Mouse (Mus musculus) midbrain, embryonic 16.5 days (tissue): ENCODE data around the gene Dhx29. TPM values are rescaled to one million over a fixed set of nuclear protein-coding genes. Genes with fewer than 3 reads are reported as not detected.

ENCODE experiments used
- ATAC-seq: fragments of 200-750 bp; cut with Nextera tagmentation; 2 replicates; pipeline ENCODE4 v1.8.0; 2017; ENCODE audit warnings: moderate TSS enrichment
- H3K27ac ChIP-seq: fragments of 300-500 bp; sonication (generic); 2 replicates; pipeline ENCODE4 v1.5.1; 2014; ENCODE audit warnings: mild to moderate bottlenecking, low read length, mixed read lengths
- H3K27me3 ChIP-seq: fragments of 300-500 bp; sonication (generic); 2 replicates; pipeline ENCODE4 v1.6.1; 2014; ENCODE audit warnings: low read depth, low read length, mixed read lengths; ENCODE audit not compliant: control insufficient read depth, insufficient read depth
- H3K36me3 ChIP-seq: fragments of 300-500 bp; sonication (generic); 2 replicates; pipeline ENCODE4 v1.6.1; 2014; ENCODE audit warnings: mild to moderate bottlenecking, low read length, moderate library complexity, mixed read lengths; ENCODE audit not compliant: control insufficient read depth, insufficient read depth
- H3K4me1 ChIP-seq: fragments of 300-500 bp; sonication (generic); 2 replicates; pipeline ENCODE4 v1.6.1; 2014; ENCODE audit warnings: mild to moderate bottlenecking, low read length, mixed read lengths; ENCODE audit not compliant: control insufficient read depth, insufficient read depth
- H3K4me2 ChIP-seq: fragments of 300-500 bp; sonication (generic); 2 replicates; pipeline ENCODE4 v1.6.1; 2014; ENCODE audit warnings: mild to moderate bottlenecking, low read length, mixed read lengths
- H3K4me3 ChIP-seq: fragments of 300-500 bp; sonication (generic); 2 replicates; pipeline ENCODE4 v1.5.1; 2014; ENCODE audit warnings: low read depth, mild to moderate bottlenecking, low read length, moderate library complexity, mixed read lengths
- H3K9ac ChIP-seq: fragments of 300-500 bp; sonication (generic); 2 replicates; pipeline ENCODE4 v1.6.1; 2014; ENCODE audit warnings: low read depth, low read length, mixed read lengths
- H3K9me3 ChIP-seq: fragments of 300-500 bp; sonication (generic); replicated peaks from 2 replicates; pipeline ENCODE4 v1.6.1; 2014; ENCODE audit warnings: mild to moderate bottlenecking, low read length, mixed read lengths; ENCODE audit not compliant: control insufficient read depth, poor library complexity, severe bottlenecking
- WGBS: fragments of 180-500 bp; shearing (Covaris S2); extraction: QIAGEN DNeasy Blood & Tissue Kit; methylation state at CpG from one replicate; pipeline ENCODE4 v1.1.7; 2014; 5-methylcytosine and 5-hydroxymethylcytosine counted together
- polyA plus RNA-seq: library from polyadenylated mRNA; unstranded; fragments of >200 nt; fragmentation: Nextera tagmentation; extraction: Ambion mirVana; gene quantifications from 2 replicates; pipeline ENCODE4 v1.2.1, GENCODE M21; 2015

The Dhx29 gene
- polyA plus RNA-seq, 1 experiment from 2014 or later: 30.0 TPM

- Histone ChIP-seq H3K27me3 (no peaks in the 10 kb centered on the region), H3K4me2 (no peak overlapping the region), H3K4me3 (no peak overlapping the region), H3K27ac (no peak overlapping the region), H3K36me3 (peaks cover 29% of the 10 kb centered on the region), H3K9ac (no peak overlapping the region), H3K4me1 (no peaks in the 10 kb centered on the region), H3K9me3 (no peaks in the 10 kb centered on the region)
- ATAC-seq: no peak
- 91% methylated on average over 5 of the region's 5 CpGs for WGBS
Measured at GRCm38 (mm10) chr13:112967267-112967666, 40.0 kb downstream of the Dhx29 start.

DNA sequence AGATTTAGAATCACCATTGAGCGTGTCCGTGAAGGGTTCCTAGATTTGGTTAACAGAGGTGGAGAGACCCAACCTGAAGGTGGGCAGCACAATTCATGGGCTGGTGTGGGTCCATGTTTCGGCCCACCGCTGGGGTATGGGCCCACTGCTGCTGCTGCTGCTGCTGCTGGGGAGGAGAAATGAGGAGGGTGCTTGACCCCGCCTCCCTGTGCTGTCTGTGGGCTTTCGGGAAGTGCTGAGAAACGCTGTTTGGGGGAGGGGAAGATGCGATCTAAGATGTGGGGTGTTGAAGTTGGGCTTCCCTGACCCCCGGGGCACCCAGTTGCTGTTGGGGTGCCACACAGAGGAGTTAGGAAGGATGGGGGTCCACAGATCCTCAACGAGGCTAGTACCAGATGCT lies 49.5 kb downstream of the Dhx29 start:
- Histone ChIP-seq H3K27me3 (peaks cover 4% of the 10 kb centered on the region; the same call in 1 of the 2 replicates), H3K9ac (no peak overlapping the region), H3K27ac (no peak overlapping the region), H3K36me3 (no peaks in the 10 kb centered on the region), H3K4me2 (no peak overlapping the region), H3K9me3 (no peaks in the 10 kb centered on the region), H3K4me1 (no peaks in the 10 kb centered on the region), H3K4me3 (no peak overlapping the region)
- ATAC-seq: no peak
- WGBS: 51% methylated on average over 10 of the region's 10 CpGs

DNA sequence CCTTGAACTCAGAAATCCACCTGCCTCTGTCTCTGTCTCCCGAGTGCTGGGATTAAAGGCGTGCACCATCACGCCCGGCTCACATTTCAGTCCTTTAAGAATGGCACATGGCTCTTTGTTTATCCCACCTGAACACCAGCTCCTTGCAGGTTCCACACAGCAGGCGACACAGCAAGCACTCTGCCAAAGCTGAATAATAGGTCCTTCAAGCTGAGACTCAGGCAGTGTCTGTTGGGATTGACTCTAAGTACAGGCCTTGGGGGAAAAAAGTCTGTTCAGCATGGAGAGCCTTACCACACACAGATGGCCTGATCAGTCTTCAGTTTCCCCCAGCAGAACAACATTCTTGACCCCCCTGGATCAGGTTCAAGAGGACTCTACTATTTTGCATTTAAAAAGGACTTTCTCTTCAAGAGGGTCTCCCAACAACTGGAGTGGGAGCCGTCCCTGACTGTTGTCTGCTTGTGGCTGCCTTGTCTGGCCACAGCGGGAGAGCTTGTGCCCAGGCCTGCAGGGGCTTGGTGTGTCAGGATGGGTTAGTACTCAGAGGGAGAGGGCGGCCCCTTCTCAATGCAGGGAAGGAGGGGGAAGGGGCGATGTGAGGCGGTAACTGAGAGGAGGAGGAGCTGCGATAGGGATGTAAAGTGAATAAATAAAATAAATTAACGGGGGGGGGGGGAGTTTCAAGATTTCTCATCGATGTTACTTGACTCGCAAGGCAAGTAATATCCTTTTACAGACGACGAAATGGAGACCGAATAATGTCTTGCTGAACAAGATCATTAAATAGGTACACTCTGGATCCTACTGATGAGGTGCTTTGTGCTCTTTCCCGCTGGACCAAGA lies 58.6 kb downstream of the Dhx29 start:
- Histone ChIP-seq H3K36me3 (no peaks in the 10 kb centered on the region), H3K4me2 (peak overlapping the region; percentile 98), H3K27me3 (peaks cover 27% of the 10 kb centered on the region), H3K9ac (no peak overlapping the region), H3K9me3 (no peaks in the 10 kb centered on the region), H3K4me3 (no peak overlapping the region), H3K27ac (no peak overlapping the region), H3K4me1 (peaks cover 28% of the 10 kb centered on the region)
- WGBS: 4% methylated on average over 17 of the region's 18 CpGs
- no peak for ATAC-seq

- Histone ChIP-seq H3K4me3 (peak overlapping the region; percentile 65; the same call in 1 of the 2 replicates), H3K4me1 (peaks cover 28% of the 10 kb centered on the region), H3K9me3 (no peaks in the 10 kb centered on the region), H3K27me3 (peaks cover 33% of the 10 kb centered on the region), H3K27ac (no peak overlapping the region), H3K36me3 (no peaks in the 10 kb centered on the region), H3K9ac (no peak overlapping the region), H3K4me2 (peak overlapping the region; percentile 98)
- WGBS: 1% methylated on average over 17 of the region's 17 CpGs
- no peak for ATAC-seq
Measured at GRCm38 (mm10) chr13:112986451-112986950, 59.2 kb downstream of the Dhx29 start.

DNA sequence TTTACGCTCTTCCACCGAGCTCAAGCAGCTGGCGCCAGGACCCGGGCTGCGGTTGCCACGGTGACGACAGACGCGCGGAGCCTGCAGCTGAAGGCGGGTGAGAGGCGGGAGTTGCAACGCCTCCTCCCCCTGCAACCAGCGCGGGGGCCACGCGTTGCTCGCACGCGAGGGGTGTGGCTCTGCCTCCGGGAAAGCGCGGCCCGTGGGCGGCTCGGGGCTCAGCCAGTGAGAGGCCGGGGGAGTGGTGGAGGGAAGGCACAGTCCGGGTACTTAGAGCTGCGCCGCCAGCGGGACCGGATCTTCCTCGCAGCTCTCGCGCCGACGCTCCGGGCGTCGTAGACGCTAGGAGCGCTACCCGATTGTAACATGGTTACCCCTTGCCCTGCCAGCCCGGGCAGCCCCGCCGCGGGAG lies 60.3 kb downstream of the Dhx29 start, which contains the start of gene Ccno:
Gene Ccno, plus strand, starts transcription at position 271 of the 412 bp plus-strand sequence.
- peaks cover 28% of the 10 kb centered on the region for H3K4me1 ChIP-seq
- no peaks in the 10 kb centered on the region for H3K9me3 ChIP-seq
- H3K36me3 ChIP-seq: no peaks in the 10 kb centered on the region
- H3K27me3 ChIP-seq: peaks cover 39% of the 10 kb centered on the region
- H3K9ac ChIP-seq: peak within 1 kb of the TSS; percentile 66
- peak within 1 kb of the TSS; percentile 65 for H3K4me3 ChIP-seq
- peak within 1 kb of the TSS; percentile 98 for H3K4me2 ChIP-seq
- no peak within 1 kb of the TSS for H3K27ac ChIP-seq
- WGBS: 2% methylated on average over 35 of the region's 47 CpGs
- peak; percentile 96 for ATAC-seq

DNA sequence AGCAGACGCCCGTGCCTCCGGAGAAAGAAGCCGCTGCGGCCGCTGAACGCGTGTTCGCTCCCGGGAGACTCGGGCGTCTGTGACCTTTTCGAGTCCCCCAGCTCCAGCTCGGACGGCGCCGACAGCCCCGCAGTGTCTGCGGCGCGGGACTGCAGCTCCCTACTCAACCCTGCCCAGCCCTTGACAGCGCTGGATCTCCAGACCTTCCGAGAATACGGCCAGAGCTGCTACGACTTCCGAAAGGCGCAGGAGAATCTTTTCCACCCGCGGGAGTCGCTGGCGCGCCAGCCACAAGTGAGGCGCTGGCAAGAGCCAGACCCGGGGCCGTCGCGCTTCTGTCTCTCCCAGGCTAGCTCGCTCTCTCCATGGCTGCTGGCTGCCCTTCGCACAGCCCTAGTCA lies 60.7 kb downstream of the Dhx29 start:
- no peaks in the 10 kb centered on the region for H3K9me3 ChIP-seq
- WGBS: under 1% methylated on average over 39 of the region's 39 CpGs
- peak; percentile 62 for ATAC-seq
- peak overlapping the region; percentile 98 for H3K4me2 ChIP-seq
- H3K36me3 ChIP-seq: no peaks in the 10 kb centered on the region
- peaks cover 42% of the 10 kb centered on the region for H3K27me3 ChIP-seq
- H3K9ac ChIP-seq: peak overlapping the region; percentile 66
- H3K4me3 ChIP-seq: peak overlapping the region; percentile 65
- H3K27ac ChIP-seq: no peak overlapping the region
- H3K4me1 ChIP-seq: peaks cover 28% of the 10 kb centered on the region

GRCm38 (mm10) chr13:112988866-112989265 lies 61.6 kb downstream of the Dhx29 start:
- Histone ChIP-seq H3K4me3 (peak overlapping the region; percentile 65), H3K36me3 (no peaks in the 10 kb centered on the region), H3K9ac (peak overlapping the region; percentile 36; the same call in 1 of the 2 replicates), H3K4me1 (peaks cover 34% of the 10 kb centered on the region), H3K27me3 (peaks cover 50% of the 10 kb centered on the region), H3K9me3 (no peaks in the 10 kb centered on the region), H3K27ac (no peak overlapping the region), H3K4me2 (peak overlapping the region; percentile 98)
- WGBS: under 1% methylated on average over 19 of the region's 19 CpGs
- ATAC-seq: no peak

GRCm38 (mm10) chr13:112989541-112989940 lies 62.3 kb downstream of the Dhx29 start:
- Histone ChIP-seq H3K27ac (no peak overlapping the region), H3K4me1 (peaks cover 37% of the 10 kb centered on the region), H3K9ac (no peak overlapping the region), H3K36me3 (no peaks in the 10 kb centered on the region), H3K27me3 (peaks cover 47% of the 10 kb centered on the region), H3K4me2 (peak overlapping the region; percentile 19; the same call in 1 of the 2 replicates), H3K9me3 (no peaks in the 10 kb centered on the region), H3K4me3 (peak overlapping the region; percentile 14)
- WGBS: 1% methylated on average over 23 of the region's 23 CpGs
- no peak for ATAC-seq

DNA sequence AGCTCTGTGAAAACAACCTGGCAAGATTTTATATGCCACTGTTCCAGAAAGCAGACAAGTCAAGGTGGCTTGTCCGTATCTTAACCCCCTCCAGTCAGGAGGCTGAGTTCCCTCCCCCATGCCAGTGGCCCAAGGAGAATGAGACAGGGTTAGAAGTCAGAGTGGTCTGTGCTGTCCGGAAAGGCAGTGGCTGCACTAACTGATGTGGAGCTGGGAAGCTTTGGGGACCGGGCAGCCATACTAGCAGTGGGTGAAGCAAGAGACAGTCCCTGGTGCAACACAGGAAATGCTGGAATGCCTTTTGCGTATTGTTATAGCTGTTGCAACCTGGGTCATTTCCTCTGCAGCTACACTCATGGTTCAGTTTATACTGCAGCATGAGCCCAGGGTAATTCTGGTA lies 63.1 kb downstream of the Dhx29 start:
- Histone ChIP-seq H3K36me3 (no peaks in the 10 kb centered on the region), H3K27ac (no peak overlapping the region), H3K9me3 (no peaks in the 10 kb centered on the region), H3K4me1 (peaks cover 37% of the 10 kb centered on the region), H3K4me2 (no peak overlapping the region), H3K9ac (no peak overlapping the region), H3K27me3 (peaks cover 56% of the 10 kb centered on the region), H3K4me3 (no peak overlapping the region)
- WGBS: 12% methylated on average over 4 of the region's 4 CpGs
- no peak for ATAC-seq
